Mouse (Mus musculus) 416B (cell line): ENCODE results near the gene Shank2.

Source experiments
- DNase-seq: peaks from one replicate; pipeline ENCODE4 v3.0.0; 2011; ENCODE audit warnings: low read depth

Gene Shank2

DNA sequence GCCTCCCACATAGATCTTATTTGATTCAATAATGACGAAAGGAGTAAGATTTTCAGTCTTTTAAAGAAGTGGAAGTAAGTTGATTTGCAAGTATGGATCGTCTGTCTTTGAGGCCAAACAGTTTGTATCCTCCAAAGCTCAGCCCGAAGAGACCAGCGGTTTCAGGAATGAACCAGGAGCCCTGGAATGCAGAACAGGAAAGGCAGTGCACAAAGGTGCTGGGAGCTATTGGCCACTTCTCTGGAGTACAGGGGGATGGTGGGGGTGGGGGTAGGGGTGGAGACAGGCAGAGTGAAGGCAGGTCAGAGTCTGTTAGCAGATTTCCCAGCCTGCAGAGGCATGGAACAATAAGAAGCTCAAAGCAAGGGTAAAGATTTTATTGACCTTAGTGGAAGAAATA, 471.8 kb downstream of the Shank2 start:
- no peak for DNase-seq
